Mouse (Mus musculus) adrenal gland, adult 8-10 months (tissue): ENCODE measurements around the gene Gmppa. TPM values are rescaled to one million over a fixed set of nuclear protein-coding genes. Genes with fewer than 3 reads are reported as not detected.
A peak's percentile ranks its signal among the peaks of the same experiment; 100 is the strongest.

Experiments
- DNase-seq: peaks from one replicate; pipeline ENCODE4 v3.0.0; 2022
- total RNA-seq, 4 experiments: library from RNA; stranded (reverse); gene quantifications; 2 replicates each; pipeline ENCODE4 v1.2.4; 2022

Gmppa gene
- total RNA-seq, 4 experiments from 2014 or later = 56.5 to 103 (median 92.0) TPM

- DNase-seq = peak; percentile 78
Measured at GRCm38 (mm10) chr1:75487405-75488161, 51.9 kb downstream of the Gmppa start.

GRCm38 (mm10) chr1:75490785-75491551 is 55.2 kb downstream of the Gmppa start:
- no peak for DNase-seq

- no peak for DNase-seq
Measured at GRCm38 (mm10) chr1:75492579-75493170, 56.9 kb downstream of the Gmppa start.

Other genes with a start within 250 kb of the Gmppa start
- gene Ankzf1, start 243.8 kb upstream of the Gmppa start, total RNA-seq = 10 to 100 TPM; 17.0 to 28.2 (median 22.8) TPM
- gene Atg9a, start 243.7 kb upstream of the Gmppa start, total RNA-seq = 10 to 100 TPM; 41.9 to 52.6 (median 47.6) TPM
- 10 to 100 TPM; 19.4 to 49.8 (median 33.2) TPM for gene Glb1l, start 225.1 kb upstream of the Gmppa start, total RNA-seq
- 100 to 1,000 TPM; 102 to 131 (median 120) TPM for gene Stk16, start 225.1 kb upstream of the Gmppa start, total RNA-seq
- 10 to 100 TPM; 43.5 to 54.4 (median 49.1) TPM for gene Tuba4a, start 216.1 kb upstream of the Gmppa start, total RNA-seq
- not detected for gene A630095N17Rik, start 203.8 kb upstream of the Gmppa start, total RNA-seq
- gene Dnajb2, start 199.5 kb upstream of the Gmppa start, total RNA-seq = 100 to 1,000 TPM in 3 of 4 experiments, 10 to 100 TPM in 1; 85.7 to 111 (median 108) TPM
- 10 to 100 TPM; 59.0 to 80.7 (median 66.5) TPM for gene Ptprn, start 171.4 kb upstream of the Gmppa start, total RNA-seq
- gene Resp18, start 157.5 kb upstream of the Gmppa start, total RNA-seq = 100 to 1,000 TPM; 143 to 279 (median 188) TPM
- gene Dnpep, start 117.9 kb upstream of the Gmppa start, total RNA-seq = 100 to 1,000 TPM; 101 to 112 (median 104) TPM
- 10 to 100 TPM; 13.3 to 16.4 (median 15.6) TPM for gene Des, start 75.6 kb upstream of the Gmppa start, total RNA-seq
- gene Speg, start 60.6 kb upstream of the Gmppa start, total RNA-seq = 10 to 100 TPM; 13.7 to 32.9 (median 22.2) TPM
- 10 to 100 TPM in 2 of 4 experiments, 1 to 10 TPM in 2; 4.9 to 11.1 (median 8.4) TPM for gene Asic4, start 14.5 kb downstream of the Gmppa start, total RNA-seq
- gene Chpf, start 43.4 kb downstream of the Gmppa start, total RNA-seq = 10 to 100 TPM; 56.6 to 72.7 (median 67.0) TPM
- 1 to 10 TPM; 2.5 to 5.8 (median 3.0) TPM for gene Tmem198, start 43.6 kb downstream of the Gmppa start, total RNA-seq
- gene Obsl1, start 70.5 kb downstream of the Gmppa start, total RNA-seq = 100 to 1,000 TPM in 1 of 4 experiments, 10 to 100 TPM in 3; 71.0 to 109 (median 87.5) TPM
- 10 to 100 TPM; 22.8 to 56.9 (median 34.3) TPM for gene Inha, start 71.1 kb downstream of the Gmppa start, total RNA-seq
- gene Stk11ip, start 85.6 kb downstream of the Gmppa start, total RNA-seq = 10 to 100 TPM; 19.1 to 34.9 (median 31.3) TPM
- 100 to 1,000 TPM; 124 to 271 (median 199) TPM for gene Slc4a3, start 110.3 kb downstream of the Gmppa start, total RNA-seq